Mouse (Mus musculus): ENCODE measurements around the gene Olfr1395.

Gene Olfr1395

DNA sequence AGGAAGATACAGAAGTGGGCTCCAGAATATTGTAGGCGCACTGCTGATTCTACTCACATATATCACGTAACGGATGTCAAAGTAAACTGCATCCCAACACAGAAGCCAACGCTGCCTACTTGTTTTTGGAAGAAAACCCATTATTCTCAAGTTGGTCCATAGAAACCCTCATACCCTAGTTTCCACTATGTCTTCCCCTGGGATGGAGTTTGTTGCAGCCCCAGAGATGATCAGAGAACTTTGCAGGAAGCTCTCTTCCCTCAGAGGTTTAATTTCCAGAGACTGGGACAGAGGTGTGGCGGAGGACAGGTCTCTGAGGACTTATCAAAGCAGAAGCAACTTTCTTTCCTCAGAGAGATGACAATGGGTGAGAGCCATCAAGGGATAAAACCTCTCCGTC is at the start of gene Olfr1395:
Olfr1395 (plus strand) TSS at position 301 of the 400 bp plus-strand sequence.
- no peak for DNase-seq

GRCm38 (mm10) chr11:49092786-49093185 is 49.3 kb upstream of the Olfr1395 start:
- no peak for DNase-seq

- DNase-seq, result no peak
Measured at GRCm38 (mm10) chr11:49093861-49094660, 48.0 kb upstream of the Olfr1395 start.

GRCm38 (mm10) chr11:49095367-49095766 is 46.7 kb upstream of the Olfr1395 start:
- no peak for DNase-seq

DNA sequence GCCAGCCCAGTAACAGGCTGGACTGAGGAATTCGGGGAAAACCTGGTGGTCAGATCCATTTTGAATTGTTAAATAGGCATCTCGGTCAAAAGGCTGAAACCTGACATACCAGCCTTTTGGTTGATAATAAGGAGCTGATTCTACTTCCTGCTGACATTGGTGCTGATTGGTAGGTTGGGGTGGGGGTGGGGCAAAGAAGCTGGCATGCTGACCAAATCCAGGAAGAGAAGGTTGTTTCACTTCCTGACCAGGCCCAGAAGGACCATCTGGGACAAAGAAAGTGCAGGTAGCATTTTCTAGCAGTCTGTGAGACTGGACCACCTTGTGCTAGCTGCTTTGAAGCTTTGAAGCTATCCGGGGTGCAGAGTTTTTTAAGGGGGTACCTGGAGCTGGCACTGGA is 41.7 kb upstream of the Olfr1395 start:
- no peak for DNase-seq

DNA sequence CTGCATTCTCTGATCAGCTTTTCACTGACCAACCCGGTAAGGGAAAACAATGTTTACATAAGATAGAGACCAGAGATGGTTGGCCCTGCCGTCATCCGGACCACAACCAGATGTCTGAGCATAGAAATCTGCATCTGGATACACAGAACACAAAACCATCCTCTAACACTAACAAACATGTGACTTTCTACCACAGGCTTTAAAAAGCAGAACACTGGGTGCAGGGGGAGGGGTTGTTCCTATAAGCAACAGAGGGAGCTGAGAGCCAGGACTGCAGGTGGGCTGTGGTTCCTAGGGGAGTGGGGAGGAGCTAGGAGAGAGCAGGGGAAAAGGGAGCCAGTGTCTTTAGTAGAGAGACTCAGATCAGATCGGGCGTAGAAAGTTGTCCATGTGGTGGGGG is 40.6 kb upstream of the Olfr1395 start:
- DNase-seq, result no peak

GRCm38 (mm10) chr11:49103047-49103693 is 38.9 kb upstream of the Olfr1395 start:
- peak; percentile 89 for DNase-seq

GRCm38 (mm10) chr11:49105752-49106151 is 36.3 kb upstream of the Olfr1395 start:
- no peak for DNase-seq

- no peak for DNase-seq
Measured at GRCm38 (mm10) chr11:49107650-49108537, 34.2 kb upstream of the Olfr1395 start.

DNA sequence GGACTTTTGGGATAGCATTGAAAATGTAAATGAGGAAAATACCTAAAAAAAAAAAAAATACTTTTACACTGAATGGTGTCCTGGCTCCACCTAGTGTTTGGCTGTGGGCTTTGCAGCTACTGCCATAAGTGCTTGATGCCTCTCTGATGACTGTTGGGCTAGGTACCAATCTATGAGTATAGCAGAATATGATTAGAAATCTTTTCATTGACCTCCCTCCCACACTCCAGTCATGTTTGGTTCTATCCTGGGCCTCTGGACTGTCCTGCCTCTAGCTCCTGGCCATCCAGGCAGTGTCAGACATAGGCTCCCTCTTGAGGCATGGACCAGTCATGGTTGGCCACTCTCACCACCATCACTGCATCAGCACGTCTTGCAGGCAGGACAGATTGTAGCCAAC is 33.2 kb upstream of the Olfr1395 start:
- peak; percentile 48 for DNase-seq

DNA sequence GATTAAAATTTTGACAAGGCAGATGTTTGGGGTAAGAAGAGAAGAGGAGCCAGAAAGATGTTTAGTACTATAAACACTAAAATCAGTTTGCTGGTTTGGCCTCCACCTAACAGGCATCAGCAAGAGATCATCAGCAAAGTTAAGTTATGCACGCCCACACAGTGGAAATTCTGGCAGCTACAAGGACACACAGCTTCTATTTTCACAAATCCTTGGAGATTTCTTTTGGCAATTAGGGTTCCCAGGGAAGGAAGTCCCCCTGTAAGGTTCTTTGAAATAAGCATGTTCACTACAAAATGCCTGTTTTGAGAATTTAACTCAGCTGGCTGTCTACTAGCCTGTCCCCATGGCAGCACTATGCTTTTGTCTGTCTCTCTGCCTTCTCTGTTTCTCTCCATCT is 31.1 kb upstream of the Olfr1395 start:
- no peak for DNase-seq

DNA sequence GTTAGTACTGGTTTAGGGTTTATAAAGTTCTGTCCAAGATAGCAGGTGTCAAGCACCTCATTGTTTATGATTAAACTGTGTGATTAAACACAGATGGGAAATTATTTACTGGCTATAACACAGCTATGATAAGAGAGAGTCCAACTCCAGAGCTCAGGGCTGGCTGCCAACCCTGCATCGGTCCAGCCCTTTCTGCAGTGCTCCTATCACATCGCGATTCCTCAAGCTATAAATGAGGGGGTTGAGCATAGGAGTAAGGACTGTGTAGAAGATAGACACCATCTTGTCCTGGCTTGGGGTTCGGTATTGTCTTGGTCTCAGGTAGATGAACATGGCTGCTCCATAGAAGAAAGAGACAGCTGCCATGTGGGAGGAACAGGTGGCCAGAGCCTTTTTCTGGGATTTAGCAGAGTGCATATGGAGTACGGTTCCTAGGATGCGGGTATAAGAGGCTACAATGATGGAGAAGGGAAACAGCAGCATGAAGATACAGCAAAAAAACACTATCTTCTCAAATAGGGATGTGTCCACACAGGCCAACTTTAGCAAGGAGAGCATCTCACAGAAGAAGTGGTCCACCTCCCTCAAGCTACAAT is 29.4 kb upstream of the Olfr1395 start:
- no peak for DNase-seq

GRCm38 (mm10) chr11:49114158-49114557 is 27.9 kb upstream of the Olfr1395 start:
- DNase-seq, result no peak

DNA sequence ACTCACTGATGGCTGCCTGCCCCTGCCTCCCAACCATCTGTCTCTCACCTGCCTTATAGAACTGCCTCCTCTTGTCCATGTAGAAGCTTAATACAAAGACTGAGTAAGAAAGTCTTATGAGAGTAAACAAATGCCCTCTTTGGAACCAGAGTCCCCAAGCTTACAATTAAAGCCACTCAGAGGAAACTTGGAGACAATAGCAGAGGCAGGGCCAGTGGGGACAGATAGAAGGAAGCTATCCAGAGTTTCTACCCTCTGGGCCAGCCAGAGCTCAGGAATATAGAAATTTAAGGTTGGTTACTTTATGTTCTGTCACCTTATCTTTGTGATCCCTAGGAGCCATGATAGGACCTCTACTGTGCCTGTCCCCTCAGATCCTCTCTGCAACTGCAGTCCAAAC is 27.3 kb upstream of the Olfr1395 start, which contains the start of gene Olfr1396:
Olfr1396 (minus strand) TSS at position 101 of the 400 bp plus-strand sequence.
- no peak for DNase-seq

- no peak for DNase-seq
Measured at GRCm38 (mm10) chr11:49119635-49120034, 22.4 kb upstream of the Olfr1395 start.

DNA sequence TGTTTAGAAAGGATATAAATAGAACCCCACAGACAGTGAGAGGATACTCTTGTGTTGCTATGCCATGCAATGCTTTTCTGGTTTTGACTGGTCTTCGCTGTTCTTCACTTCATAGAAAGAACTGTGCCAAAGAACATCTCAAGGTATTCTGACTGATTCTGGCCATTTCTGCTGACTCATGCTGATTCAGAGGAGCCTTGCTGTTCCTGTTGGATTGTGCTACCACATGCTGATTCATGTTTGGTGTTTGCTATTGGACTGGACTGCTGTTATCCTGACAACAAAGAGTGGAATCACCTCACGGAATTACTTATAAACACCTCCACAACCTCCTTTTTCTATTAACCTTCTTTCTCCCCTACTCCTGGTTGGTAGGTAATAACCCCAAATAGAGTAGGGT is 17.9 kb upstream of the Olfr1395 start:
- DNase-seq, result no peak

GRCm38 (mm10) chr11:49154077-49154476 is 12.0 kb downstream of the Olfr1395 start, which contains the start of gene Olfr1394:
TSS of gene Olfr1394 (plus strand) at chr11:49154377.
- DNase-seq, result no peak

DNA sequence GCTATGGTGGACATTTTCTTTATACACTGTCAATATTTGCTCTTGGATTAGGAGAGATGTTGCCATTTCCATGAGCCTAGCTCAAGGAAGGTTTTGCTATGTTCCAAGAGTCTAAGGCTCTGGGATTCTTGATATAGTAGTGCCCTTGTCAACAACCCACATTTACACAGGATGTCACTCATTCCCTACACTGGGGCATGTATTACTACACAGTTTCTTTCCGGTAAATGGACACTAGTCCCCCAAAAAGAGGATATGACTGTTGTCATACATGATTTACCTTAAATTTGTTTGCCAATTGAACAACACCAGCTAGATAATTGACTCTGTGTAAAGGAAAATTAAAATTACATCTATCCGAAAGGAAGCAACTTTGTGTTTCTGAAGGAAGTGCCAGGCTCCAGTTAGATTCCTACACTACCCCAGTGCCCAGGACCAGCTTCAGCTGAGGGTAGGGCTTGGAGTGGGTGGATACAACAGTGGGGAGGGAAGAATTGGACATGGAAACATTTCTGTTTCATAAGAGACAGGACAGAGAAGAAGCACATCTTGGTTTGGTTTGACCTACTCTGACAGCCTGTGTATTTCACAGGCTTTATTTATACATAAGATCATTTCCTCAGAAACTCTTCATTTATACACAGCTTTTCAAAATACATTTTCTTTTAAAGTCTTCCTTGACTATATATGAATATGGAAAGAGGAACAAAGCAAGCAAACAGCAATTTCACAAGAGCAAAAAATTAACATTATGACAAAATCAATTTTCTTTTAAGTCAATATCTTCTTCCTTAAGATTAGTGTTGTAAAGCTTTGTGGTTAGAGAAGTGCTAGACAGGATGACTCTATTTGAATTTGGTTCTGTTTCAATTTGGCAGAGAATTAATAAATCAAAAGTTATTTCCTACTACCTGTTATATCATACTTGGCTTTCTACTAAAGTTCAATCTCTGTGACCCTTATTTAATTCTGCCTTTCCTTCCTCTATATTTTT is 15.0 kb downstream of the Olfr1395 start:
- no peak for DNase-seq

DNA sequence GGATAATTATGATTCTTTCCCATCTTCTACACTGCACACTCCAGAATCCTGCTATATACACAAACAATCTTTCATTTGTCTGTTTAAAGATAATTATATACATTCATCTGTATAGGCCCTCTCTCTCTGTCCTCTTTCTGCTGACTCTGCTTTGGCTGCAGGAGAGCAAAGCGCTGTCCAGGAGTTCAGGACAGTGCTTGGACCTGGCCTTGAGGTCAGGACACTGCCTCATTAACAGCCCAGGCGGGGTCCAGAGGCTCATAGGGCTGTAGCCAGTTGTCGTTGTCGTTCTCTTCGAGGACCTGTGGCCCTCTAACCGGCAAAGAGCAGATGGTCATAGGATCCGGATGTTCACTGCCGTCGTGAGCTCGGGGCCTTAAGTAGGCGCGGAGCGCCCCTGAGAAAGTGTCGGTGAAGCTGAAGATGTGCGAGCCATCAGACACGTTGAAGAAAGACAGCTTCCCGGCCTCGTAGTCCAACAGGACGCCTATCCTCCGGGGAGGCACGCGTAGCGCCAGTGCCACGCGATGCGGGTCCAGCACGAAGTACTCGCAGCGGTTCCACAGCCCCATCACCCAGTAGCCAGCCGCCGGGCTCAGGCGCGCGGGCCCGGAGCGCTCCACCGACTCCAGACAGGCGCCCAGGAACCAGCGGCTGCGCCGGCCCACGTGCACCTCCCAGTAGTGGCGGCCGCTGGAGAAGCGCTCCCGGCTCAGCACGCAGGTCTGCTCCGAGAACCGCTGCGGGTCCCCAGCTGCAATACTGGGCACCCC is 27.0 kb downstream of the Olfr1395 start:
- DNase-seq, result peak; percentile 14

- DNase-seq, result no peak
Measured at GRCm38 (mm10) chr11:49170576-49170975, 28.5 kb downstream of the Olfr1395 start.

- DNase-seq, result no peak
Measured at GRCm38 (mm10) chr11:49175345-49175744, 33.3 kb downstream of the Olfr1395 start.

Data from kidney, adult 18-20 months (tissue).